Mouse (Mus musculus): ENCODE data around the gene Srr. TPM values are rescaled to one million over a fixed set of nuclear protein-coding genes. Genes with fewer than 3 reads are reported as not detected.
A peak's percentile ranks its signal among the peaks of the same experiment; 100 is the strongest.

The Srr gene
- polyA plus RNA-seq, 1 experiment = 2.9 TPM

- Histone ChIP-seq H3K79me2 (ENCODE audit: control insufficient read depth, insufficient read depth) (peaks cover 85% of the 10 kb centered on the region), H3K27me3 (ENCODE audit: control insufficient read depth, insufficient read depth, insufficient read length) (no peaks in the 10 kb centered on the region), H3K4me3 (ENCODE audit: insufficient read depth, poor library complexity, severe bottlenecking) (no peak overlapping the region), H3ac (ENCODE audit: control insufficient read depth, insufficient read length, low read depth) (no peak overlapping the region), H3K79me3 (ENCODE audit: low read depth) (peaks cover 53% of the 10 kb centered on the region), H3K36me3 (ENCODE audit: control insufficient read depth, insufficient read depth) (peaks cover 86% of the 10 kb centered on the region)
- TF ChIP-seq CTCF (IDR thresholded peaks at IDR 0.05; ENCODE audit: control insufficient read depth, insufficient read depth, insufficient read length) = no peak
- TF ChIP-seq FOSL1 (IDR thresholded peaks at IDR 0.05; ENCODE audit: insufficient read depth, low read length, poor library complexity, severe bottlenecking) = no peak
- TF ChIP-seq MYOD1 (IDR thresholded peaks at IDR 0.05; ENCODE audit: control insufficient read depth, insufficient read length, low read depth) = no peak
- no peak for TF ChIP-seq MYOG (IDR thresholded peaks at IDR 0.05; ENCODE audit: control insufficient read depth, extremely low read depth, insufficient read length)
- TF ChIP-seq USF1 (IDR thresholded peaks at IDR 0.05; ENCODE audit: low read depth) = no peak
- TF ChIP-seq MAX (IDR thresholded peaks at IDR 0.05) = no peak
- no peak for TF ChIP-seq CEBPB (IDR thresholded peaks at IDR 0.05; ENCODE audit: low read depth)
Measured at GRCm38 (mm10) chr11:74902416-74902815, 23.3 kb downstream of the Srr start.

GRCm38 (mm10) chr11:74901555-74901954, 24.2 kb downstream of the Srr start:
- Histone ChIP-seq H3K27me3 (ENCODE audit: control insufficient read depth, insufficient read depth, insufficient read length) (no peaks in the 10 kb centered on the region), H3K79me3 (ENCODE audit: low read depth) (peaks cover 55% of the 10 kb centered on the region), H3K4me3 (ENCODE audit: insufficient read depth, poor library complexity, severe bottlenecking) (no peak overlapping the region), H3ac (ENCODE audit: control insufficient read depth, insufficient read length, low read depth) (no peak overlapping the region), H3K36me3 (ENCODE audit: control insufficient read depth, insufficient read depth) (peaks cover 78% of the 10 kb centered on the region), H3K79me2 (ENCODE audit: control insufficient read depth, insufficient read depth) (peaks cover 85% of the 10 kb centered on the region)
- TF ChIP-seq MYOG (IDR thresholded peaks at IDR 0.05; ENCODE audit: control insufficient read depth, extremely low read depth, insufficient read length) (no peak), MYOD1 (IDR thresholded peaks at IDR 0.05; ENCODE audit: control insufficient read depth, insufficient read length, low read depth) (no peak), MAX (IDR thresholded peaks at IDR 0.05) (no peak), FOSL1 (IDR thresholded peaks at IDR 0.05; ENCODE audit: insufficient read depth, low read length, poor library complexity, severe bottlenecking) (no peak), CEBPB (IDR thresholded peaks at IDR 0.05; ENCODE audit: low read depth) (no peak), CTCF (IDR thresholded peaks at IDR 0.05; ENCODE audit: control insufficient read depth, insufficient read depth, insufficient read length) (no peak), USF1 (IDR thresholded peaks at IDR 0.05; ENCODE audit: low read depth) (no peak)

GRCm38 (mm10) chr11:74898517-74898827, 27.3 kb downstream of the Srr start:
- Histone ChIP-seq H3K4me3 (ENCODE audit: insufficient read depth, poor library complexity, severe bottlenecking) (peak overlapping the region; percentile 100), H3K27me3 (ENCODE audit: control insufficient read depth, insufficient read depth, insufficient read length) (no peaks in the 10 kb centered on the region), H3ac (ENCODE audit: control insufficient read depth, insufficient read length, low read depth) (peak overlapping the region; percentile 92), H3K79me3 (ENCODE audit: low read depth) (peaks cover 51% of the 10 kb centered on the region), H3K79me2 (ENCODE audit: control insufficient read depth, insufficient read depth) (peaks cover 64% of the 10 kb centered on the region), H3K36me3 (ENCODE audit: control insufficient read depth, insufficient read depth) (peaks cover 47% of the 10 kb centered on the region)
- TF ChIP-seq MAX (IDR thresholded peaks at IDR 0.05) (no peak), MYOG (IDR thresholded peaks at IDR 0.05; ENCODE audit: control insufficient read depth, extremely low read depth, insufficient read length) (no peak), USF1 (IDR thresholded peaks at IDR 0.05; ENCODE audit: low read depth) (no peak), MYOD1 (IDR thresholded peaks at IDR 0.05; ENCODE audit: control insufficient read depth, insufficient read length, low read depth) (no peak), CEBPB (IDR thresholded peaks at IDR 0.05; ENCODE audit: low read depth) (no peak), CTCF (IDR thresholded peaks at IDR 0.05; ENCODE audit: control insufficient read depth, insufficient read depth, insufficient read length) (no peak), FOSL1 (IDR thresholded peaks at IDR 0.05; ENCODE audit: insufficient read depth, low read length, poor library complexity, severe bottlenecking) (no peak)

- Histone ChIP-seq H3K4me3 (ENCODE audit: insufficient read depth, poor library complexity, severe bottlenecking) (peak within 1 kb of the TSS; percentile 100), H3K79me2 (ENCODE audit: control insufficient read depth, insufficient read depth) (peaks cover 59% of the 10 kb centered on the region), H3ac (ENCODE audit: control insufficient read depth, insufficient read length, low read depth) (peak within 1 kb of the TSS; percentile 92), H3K79me3 (ENCODE audit: low read depth) (peaks cover 45% of the 10 kb centered on the region), H3K27me3 (ENCODE audit: control insufficient read depth, insufficient read depth, insufficient read length) (no peaks in the 10 kb centered on the region), H3K36me3 (ENCODE audit: control insufficient read depth, insufficient read depth) (peaks cover 41% of the 10 kb centered on the region)
- no peak for TF ChIP-seq FOSL1 (IDR thresholded peaks at IDR 0.05; ENCODE audit: insufficient read depth, low read length, poor library complexity, severe bottlenecking)
- TF ChIP-seq MAX (IDR thresholded peaks at IDR 0.05) = peak; percentile 97
- no peak for TF ChIP-seq MYOD1 (IDR thresholded peaks at IDR 0.05; ENCODE audit: control insufficient read depth, insufficient read length, low read depth)
- no peak for TF ChIP-seq CEBPB (IDR thresholded peaks at IDR 0.05; ENCODE audit: low read depth)
- TF ChIP-seq MYOG (IDR thresholded peaks at IDR 0.05; ENCODE audit: control insufficient read depth, extremely low read depth, insufficient read length) = no peak
- TF ChIP-seq CTCF (IDR thresholded peaks at IDR 0.05; ENCODE audit: control insufficient read depth, insufficient read depth, insufficient read length) = no peak
- peak; percentile 26 for TF ChIP-seq USF1 (IDR thresholded peaks at IDR 0.05; ENCODE audit: low read depth)
Measured at GRCm38 (mm10) chr11:74897678-74898516, 27.9 kb downstream of the Srr start, which contains the start of gene Tsr1. TSS of gene Tsr1 (plus strand) at chr11:74898071.

- H3K79me3 ChIP-seq (ENCODE audit: low read depth) = peaks cover 44% of the 10 kb centered on the region
- peak within 1 kb of the TSS; percentile 100 for H3K4me3 ChIP-seq (ENCODE audit: insufficient read depth, poor library complexity, severe bottlenecking)
- TF ChIP-seq MYOG (IDR thresholded peaks at IDR 0.05; ENCODE audit: control insufficient read depth, extremely low read depth, insufficient read length) (no peak), MYOD1 (IDR thresholded peaks at IDR 0.05; ENCODE audit: control insufficient read depth, insufficient read length, low read depth) (peak; percentile 1)
- peaks cover 33% of the 10 kb centered on the region for H3K36me3 ChIP-seq (ENCODE audit: control insufficient read depth, insufficient read depth)
- H3K27me3 ChIP-seq (ENCODE audit: control insufficient read depth, insufficient read depth, insufficient read length) = no peaks in the 10 kb centered on the region
- peaks cover 50% of the 10 kb centered on the region for H3K79me2 ChIP-seq (ENCODE audit: control insufficient read depth, insufficient read depth)
- H3ac ChIP-seq (ENCODE audit: control insufficient read depth, insufficient read length, low read depth) = peak within 1 kb of the TSS; percentile 92
Measured at GRCm38 (mm10) chr11:74896901-74897677, 28.7 kb downstream of the Srr start, which contains the start of gene Sgsm2. TSS of gene Sgsm2 (minus strand) at chr11:74897060.

All from C2C12 (cell line).